Mouse (Mus musculus) testis, adult 2 months (tissue): Measurements from ENCODE around the gene D7Ertd443e.

Experiments used
- CTCF ChIP-seq: fragments of 200-500 bp; IDR thresholded peaks from 2 replicates; pipeline ENCODE4 v1.5.1; 2012; ENCODE audit warnings: low read depth, mild to moderate bottlenecking, inconsistent platforms, low read length, moderate library complexity; ENCODE audit not compliant: control insufficient read depth, insufficient read depth, insufficient replicate concordance
- POLR2A ChIP-seq: fragments of 200-500 bp; IDR thresholded peaks from 2 replicates; pipeline ENCODE4 v1.6.1; 2012; ENCODE audit warnings: low read depth, mild to moderate bottlenecking, inconsistent platforms, low read length, moderate library complexity; ENCODE audit not compliant: control insufficient read depth

DNA sequence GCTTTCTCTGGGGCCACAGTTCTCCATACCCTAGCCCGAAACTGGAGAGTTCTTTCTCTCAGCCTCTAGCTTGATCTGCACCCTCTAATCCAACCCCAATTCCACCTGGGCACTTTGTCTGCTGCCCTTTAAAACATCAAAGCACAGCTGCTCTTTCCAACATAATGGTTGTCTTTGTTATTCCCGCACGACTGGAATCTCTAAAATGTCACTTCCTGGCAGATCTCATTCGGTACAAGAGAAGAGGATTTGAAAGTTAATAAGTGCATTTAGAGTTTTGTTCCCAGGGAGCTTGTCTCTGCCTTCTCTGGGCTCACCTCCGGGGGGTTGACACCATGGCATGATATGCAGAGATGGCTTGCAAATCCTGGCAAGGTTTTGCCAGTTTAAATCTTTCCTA is 138.8 kb downstream of the D7Ertd443e start:
- TF ChIP-seq POLR2A (no peak), CTCF (no peak)
